Mouse (Mus musculus) forebrain, embryonic 16.5 days (tissue): ENCODE data around the gene Serpinb13. TPM values are rescaled to one million over a fixed set of nuclear protein-coding genes. Genes with fewer than 3 reads are reported as not detected.
"Not testable (repeated sequence)": the region's sequence is repeated elsewhere in the genome, so short reads cannot be mapped to it uniquely, and the experiment has no call there.

ENCODE experiments used
- ATAC-seq: fragments of 200-750 bp; cut with Nextera tagmentation; 2 replicates; pipeline ENCODE4 v1.8.0; 2017; ENCODE audit warnings: mild to moderate bottlenecking, moderate library complexity
- H3K27ac ChIP-seq: fragments of 300-500 bp; sonication (generic); 2 replicates; pipeline ENCODE4 v1.5.1; 2014; ENCODE audit warnings: low read length, control low read depth
- H3K27me3 ChIP-seq: fragments of 300-500 bp; sonication (generic); replicated peaks from 2 replicates; pipeline ENCODE4 v1.6.1; 2014; ENCODE audit warnings: low read length; ENCODE audit not compliant: control insufficient read depth, insufficient read depth
- H3K36me3 ChIP-seq: fragments of 300-500 bp; sonication (generic); 2 replicates; pipeline ENCODE4 v1.6.1; 2014; ENCODE audit not compliant: control insufficient read depth, insufficient read depth
- H3K4me1 ChIP-seq: fragments of 300-500 bp; sonication (generic); replicated peaks from 2 replicates; pipeline ENCODE4 v1.6.1; 2014; ENCODE audit warnings: low read length; ENCODE audit not compliant: control insufficient read depth, insufficient read depth
- H3K4me2 ChIP-seq: fragments of 300-500 bp; sonication (generic); 2 replicates; pipeline ENCODE4 v1.6.1; 2014; ENCODE audit warnings: mild to moderate bottlenecking, low read length, control low read depth
- H3K4me3 ChIP-seq: fragments of 300-500 bp; sonication (generic); replicated peaks from 2 replicates; pipeline ENCODE4 v1.5.1; 2014; ENCODE audit warnings: mild to moderate bottlenecking, low read length, control low read depth
- H3K9ac ChIP-seq: fragments of 300-500 bp; sonication (generic); replicated peaks from 2 replicates; pipeline ENCODE4 v1.6.1; 2014; ENCODE audit warnings: low read depth, low read length, control low read depth
- H3K9me3 ChIP-seq: fragments of 300-500 bp; sonication (generic); 2 replicates; pipeline ENCODE4 v1.6.1; 2016; ENCODE audit warnings: low read length; ENCODE audit not compliant: control insufficient read depth
- WGBS: fragments of 180-500 bp; shearing (Covaris S2); extraction: QIAGEN DNeasy Blood & Tissue Kit; methylation state at CpG from one replicate; pipeline ENCODE4 v1.1.7; 2014; 5-methylcytosine and 5-hydroxymethylcytosine counted together
- polyA plus RNA-seq: library from polyadenylated mRNA; unstranded; fragments of >200 nt; fragmentation: Nextera tagmentation; extraction: Ambion mirVana; gene quantifications from 2 replicates; pipeline ENCODE4 v1.2.1, GENCODE M21; 2015

Gene Serpinb13
- polyA plus RNA-seq, 1 experiment from 2014 or later, result not detected

GRCm38 (mm10) chr1:107001754-107002153 lies 21.0 kb downstream of the Serpinb13 start:
- Histone ChIP-seq H3K27ac (no peak overlapping the region), H3K4me2 (no peak overlapping the region), H3K36me3 (no peaks in the 10 kb centered on the region), H3K27me3 (no peaks in the 10 kb centered on the region), H3K4me3 (no peak overlapping the region), H3K9ac (no peak overlapping the region), H3K9me3 (no peaks in the 10 kb centered on the region), H3K4me1 (no peaks in the 10 kb centered on the region)
- no peak for ATAC-seq
- WGBS, result 83% methylated on average over 2 of the region's 2 CpGs

DNA sequence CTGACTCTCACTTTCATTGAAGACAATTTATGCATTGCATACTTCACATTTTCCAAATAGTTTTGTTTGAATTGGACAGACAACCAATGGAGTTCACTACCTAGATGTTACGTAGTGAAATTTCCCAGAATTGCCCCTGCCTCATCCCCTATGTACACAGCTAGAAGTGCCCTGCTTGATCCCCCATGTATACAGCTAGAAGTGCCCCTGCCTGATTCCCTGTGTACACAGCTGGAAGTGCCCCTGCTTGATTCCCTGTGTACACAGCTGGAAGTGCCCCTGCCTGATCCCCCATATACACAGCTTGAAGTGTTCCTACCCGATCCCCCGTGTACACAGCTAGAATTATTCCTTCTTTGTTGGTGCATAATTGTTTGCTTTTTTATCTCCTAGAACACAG lies 25.5 kb downstream of the Serpinb13 start:
- ATAC-seq, result no peak
- no peaks in the 10 kb centered on the region for H3K27me3 ChIP-seq
- H3K9me3 ChIP-seq, result no peaks in the 10 kb centered on the region
- H3K9ac ChIP-seq, result no peak overlapping the region
- no peak overlapping the region for H3K4me3 ChIP-seq
- H3K27ac ChIP-seq, result no peak overlapping the region
- no peaks in the 10 kb centered on the region for H3K4me1 ChIP-seq
- H3K36me3 ChIP-seq, result no peaks in the 10 kb centered on the region
- 82% methylated on average over 3 of the region's 3 CpGs for WGBS
- H3K4me2 ChIP-seq, result no peak overlapping the region

DNA sequence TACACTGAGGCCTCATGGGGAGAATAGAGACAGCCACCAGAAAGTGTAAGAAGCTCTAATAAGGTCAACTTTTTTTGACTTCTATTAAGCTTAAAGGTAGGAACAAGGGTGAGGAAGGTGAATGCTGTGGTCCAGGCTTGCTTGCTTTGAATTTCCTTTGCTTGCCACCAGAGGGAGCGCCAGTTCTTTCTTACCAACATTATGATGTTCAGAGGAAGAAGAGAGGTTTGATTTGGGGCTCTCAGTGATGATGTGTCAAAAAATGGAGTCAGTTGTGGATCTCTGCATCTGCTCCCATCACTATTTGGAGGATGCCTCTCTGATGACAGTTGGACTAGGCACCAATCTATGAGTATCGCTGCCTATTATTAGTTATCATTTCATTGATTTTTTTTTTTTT lies 33.7 kb downstream of the Serpinb13 start:
- no peak for ATAC-seq

DNA sequence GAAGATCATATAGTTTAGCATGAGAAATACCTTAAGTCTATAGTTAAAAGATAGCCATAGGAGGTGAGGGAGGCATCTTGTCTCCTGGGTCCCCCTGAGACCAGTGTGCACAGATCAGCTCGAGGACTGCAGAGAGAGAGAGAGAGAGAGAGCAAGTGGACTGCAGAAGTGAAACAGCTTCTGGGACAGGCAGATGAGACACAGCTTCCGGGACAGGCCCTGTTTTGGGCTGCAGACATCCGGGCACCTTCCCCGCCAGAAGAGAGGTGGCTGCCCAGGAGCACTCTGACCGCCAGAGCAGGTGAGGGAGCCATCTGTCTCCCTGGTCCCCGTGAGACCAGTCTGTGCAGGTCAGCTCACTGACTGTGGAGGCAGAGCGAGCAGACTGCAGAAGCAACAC lies 34.4 kb downstream of the Serpinb13 start:
- 83% methylated on average over 7 of the region's 7 CpGs for WGBS
- H3K36me3 ChIP-seq, result no peaks in the 10 kb centered on the region
- H3K4me2 ChIP-seq, result no peak overlapping the region
- no peaks in the 10 kb centered on the region for H3K9me3 ChIP-seq
- no peaks in the 10 kb centered on the region for H3K27me3 ChIP-seq
- ATAC-seq, result no peak
- no peak overlapping the region for H3K27ac ChIP-seq
- H3K4me1 ChIP-seq, result no peaks in the 10 kb centered on the region
- H3K4me3 ChIP-seq, result no peak overlapping the region
- no peak overlapping the region for H3K9ac ChIP-seq

More for the DNA sequence above, 33.7 kb downstream of the Serpinb13 start:
- no peaks in the 10 kb centered on the region for H3K4me1 ChIP-seq
- no peak overlapping the region for H3K4me2 ChIP-seq
- no peak overlapping the region for H3K9ac ChIP-seq
- no peaks in the 10 kb centered on the region for H3K27me3 ChIP-seq
- no peak overlapping the region for H3K4me3 ChIP-seq
- no peak overlapping the region for H3K27ac ChIP-seq
- H3K9me3 ChIP-seq, result no peaks in the 10 kb centered on the region
- 43% methylated on average over 2 of the region's 2 CpGs for WGBS
- H3K36me3 ChIP-seq, result no peaks in the 10 kb centered on the region

DNA sequence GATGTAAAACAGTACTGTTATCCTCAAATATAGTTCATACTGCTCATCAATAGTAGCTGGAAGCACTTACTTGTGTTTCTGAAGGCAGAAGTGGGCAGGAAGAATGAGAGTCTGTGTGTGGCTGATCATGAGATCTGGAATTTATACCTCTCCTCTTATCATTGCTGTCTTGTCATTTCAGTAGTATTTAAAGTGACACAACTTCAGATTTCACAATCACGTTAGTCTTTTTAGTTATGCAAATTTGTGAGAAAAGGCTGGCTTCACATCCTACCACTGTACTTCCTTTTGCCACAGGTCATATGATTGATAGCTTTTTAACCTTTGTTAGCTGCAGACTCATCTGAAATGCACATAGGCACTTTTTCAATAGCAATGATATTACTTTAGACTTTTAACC lies 45.1 kb downstream of the Serpinb13 start:
- H3K9ac ChIP-seq, result no peak overlapping the region
- H3K9me3 ChIP-seq, result no peaks in the 10 kb centered on the region
- no peak for ATAC-seq
- 63% methylated on average over 1 of the region's 1 CpGs for WGBS
- H3K36me3 ChIP-seq, result no peaks in the 10 kb centered on the region
- H3K4me2 ChIP-seq, result no peak overlapping the region
- H3K27me3 ChIP-seq, result no peaks in the 10 kb centered on the region
- no peak overlapping the region for H3K27ac ChIP-seq
- no peak overlapping the region for H3K4me3 ChIP-seq
- no peaks in the 10 kb centered on the region for H3K4me1 ChIP-seq

- 85% methylated on average over 3 of the region's 3 CpGs for WGBS
- H3K4me1 ChIP-seq, H3K9me3 ChIP-seq, H3K27me3 ChIP-seq, H3K36me3 ChIP-seq, H3K27ac ChIP-seq, H3K4me3 ChIP-seq, H3K9ac ChIP-seq, H3K4me2 ChIP-seq, ATAC-seq: not testable (repeated sequence)
These were observed 53.5 kb downstream of the Serpinb13 start for GRCm38 (mm10) chr1:107034236-107034635.

Other genes with a start within 250 kb of the Serpinb13 start
- gene Kdsr, start 221.3 kb upstream of the Serpinb13 start, polyA plus RNA-seq, result 16.2 and 18.7 TPM in 2 replicates
- gene Vps4b, start 184.3 kb upstream of the Serpinb13 start, polyA plus RNA-seq, result 45.7 and 46.0 TPM in 2 replicates
- gene Serpinb5, start 119.8 kb upstream of the Serpinb13 start, polyA plus RNA-seq, result not detected in 2 replicates
- gene Serpinb12, start 46.5 kb upstream of the Serpinb13 start, polyA plus RNA-seq, result not detected in 2 replicates
- not detected in 2 replicates for gene Serpinb3a, start 71.3 kb downstream of the Serpinb13 start, polyA plus RNA-seq
- gene Serpinb3d, start 102.5 kb downstream of the Serpinb13 start, polyA plus RNA-seq, result not detected in 2 replicates